Mouse (Mus musculus) MEL (cell line): ENCODE measurements around the gene Baz2a.

Source experiments
- CTCF ChIP-seq, 3 experiments: IDR thresholded peaks in 2 of 3; conservative IDR thresholded peaks in 1 of 3; 2 replicates each; pipeline ENCODE4 v1.5.1; 2011 to 2012; ENCODE audit warnings: low read length in 3 of 3, low read depth in 2 of 3, mild to moderate bottlenecking in 2 of 3, improper control_type of control experiment in 1 of 3, inconsistent platforms in 1 of 3, mixed read lengths in 1 of 3, moderate library complexity in 1 of 3; ENCODE audit not compliant: control insufficient read depth in 1 of 3, insufficient read depth in 1 of 3, poor library complexity in 1 of 3, severe bottlenecking in 1 of 3
- HCFC1 ChIP-seq: IDR thresholded peaks from 2 replicates; pipeline ENCODE4 v1.6.1; 2012; ENCODE audit warnings: low read depth, mild to moderate bottlenecking, inconsistent platforms, low read length, improper control_type of control experiment, moderate library complexity
- MAFK ChIP-seq: IDR thresholded peaks from 2 replicates; pipeline ENCODE4 v1.6.1; 2011; ENCODE audit warnings: low read depth, mild to moderate bottlenecking, low read length, improper control_type of control experiment, borderline replicate concordance
- MYB ChIP-seq: IDR thresholded peaks from 2 replicates; pipeline ENCODE4 v1.6.1; 2011; ENCODE audit warnings: mild to moderate bottlenecking, low read depth, low read length, improper control_type of control experiment
- NRF1 ChIP-seq: IDR thresholded peaks from 2 replicates; pipeline ENCODE4 v1.6.1; 2014; ENCODE audit warnings: low read depth, mild to moderate bottlenecking, inconsistent platforms, low read length, improper control_type of control experiment, moderate library complexity; ENCODE audit not compliant: poor library complexity, insufficient read depth, severe bottlenecking
- POLR2A ChIP-seq, 2 experiments: IDR thresholded peaks; 2 replicates each; pipeline ENCODE4 v1.6.1; 2011 to 2012; ENCODE audit warnings: low read length in 2 of 2, mild to moderate bottlenecking in 2 of 2, control low read depth in 1 of 2, improper control_type of control experiment in 1 of 2, low read depth in 1 of 2, moderate library complexity in 1 of 2; ENCODE audit not compliant: control insufficient read depth in 1 of 2, insufficient read depth in 1 of 2, poor library complexity in 1 of 2
- RCOR1 ChIP-seq: IDR thresholded peaks from 2 replicates; pipeline ENCODE4 v1.6.1; 2012; ENCODE audit warnings: low read depth, mild to moderate bottlenecking, inconsistent platforms, low read length, improper control_type of control experiment
- SMC3 ChIP-seq: IDR thresholded peaks from 2 replicates; pipeline ENCODE4 v1.6.1; 2011; ENCODE audit warnings: low read depth, low read length, improper control_type of control experiment
- TBP ChIP-seq: IDR thresholded peaks from 2 replicates; pipeline ENCODE4 v1.8.0; 2011; ENCODE audit warnings: low read depth, low read length, improper control_type of control experiment
- USF1 ChIP-seq: IDR thresholded peaks from 2 replicates; pipeline ENCODE4 v1.6.1; 2014; ENCODE audit warnings: low read depth, mild to moderate bottlenecking, inconsistent platforms, low read length, improper control_type of control experiment, moderate library complexity
- ZC3H11A ChIP-seq: IDR thresholded peaks from 2 replicates; pipeline ENCODE4 v1.6.1; 2012; ENCODE audit warnings: low read depth, mild to moderate bottlenecking, inconsistent platforms, low read length, improper control_type of control experiment

- TF ChIP-seq CTCF (IDR thresholded peaks at IDR 0.05 in 2 of 3, conservative IDR thresholded peaks at IDR 0.05 in 1 of 3; ENCODE audit: control insufficient read depth in 1 of 3, insufficient read depth in 1 of 3, low read depth in 2 of 3, low read length in 3 of 3, poor library complexity in 1 of 3, severe bottlenecking in 1 of 3), result no peak
- no peak for TF ChIP-seq POLR2A (IDR thresholded peaks at IDR 0.05; ENCODE audit: control insufficient read depth in 1 of 2, insufficient read depth in 1 of 2, low read depth in 1 of 2, low read length in 2 of 2, poor library complexity in 1 of 2)
- no peak for TF ChIP-seq ZC3H11A
- TF ChIP-seq MYB, result no peak
- TF ChIP-seq MAFK, result no peak
- no peak for TF ChIP-seq NRF1
- TF ChIP-seq HCFC1, result no peak
- no peak for TF ChIP-seq SMC3
- no peak for TF ChIP-seq TBP
- TF ChIP-seq USF1, result no peak
- TF ChIP-seq RCOR1, result no peak
These were observed 18.9 kb downstream of the Baz2a start for GRCm38 (mm10) chr10:128110103-128110761.
